Mouse (Mus musculus): Measurements from ENCODE around the gene Gatad2b.
"Not testable (repeated sequence)": the region's sequence is repeated elsewhere in the genome, so short reads cannot be mapped to it uniquely, and the experiment has no call there.

Gene Gatad2b

GRCm38 (mm10) chr3:90265932-90266741, 26.8 kb upstream of the Gatad2b start:
- peak; percentile 43 for DNase-seq (ENCODE audit: low spot score)

- DNase-seq (ENCODE audit: low spot score): no peak
Observed at GRCm38 (mm10) chr3:90266901-90267775, 25.8 kb upstream of the Gatad2b start.

GRCm38 (mm10) chr3:90268190-90268589, 24.8 kb upstream of the Gatad2b start:
- no peak for DNase-seq (ENCODE audit: low spot score)

- DNase-seq (ENCODE audit: low spot score): no peak
Observed at GRCm38 (mm10) chr3:90268971-90269370, 24.0 kb upstream of the Gatad2b start.

- DNase-seq (ENCODE audit: low spot score): no peak
Observed at GRCm38 (mm10) chr3:90270784-90271183, 22.2 kb upstream of the Gatad2b start.

- no peak for DNase-seq (ENCODE audit: low spot score)
Observed at GRCm38 (mm10) chr3:90272170-90272569, 20.8 kb upstream of the Gatad2b start.

GRCm38 (mm10) chr3:90273855-90274254, 19.1 kb upstream of the Gatad2b start:
- no peak for DNase-seq (ENCODE audit: low spot score)

GRCm38 (mm10) chr3:90275286-90275685, 17.7 kb upstream of the Gatad2b start:
- no peak for DNase-seq (ENCODE audit: low spot score)

GRCm38 (mm10) chr3:90276858-90277257, 16.1 kb upstream of the Gatad2b start:
- no peak for DNase-seq (ENCODE audit: low spot score)

- no peak for DNase-seq (ENCODE audit: low spot score)
Observed at GRCm38 (mm10) chr3:90277793-90278192, 15.2 kb upstream of the Gatad2b start.

- DNase-seq (ENCODE audit: low spot score): no peak
Observed at GRCm38 (mm10) chr3:90278211-90278610, 14.8 kb upstream of the Gatad2b start.

GRCm38 (mm10) chr3:90279216-90279615, 13.8 kb upstream of the Gatad2b start:
- no peak for DNase-seq (ENCODE audit: low spot score)

- no peak for DNase-seq (ENCODE audit: low spot score)
Observed at GRCm38 (mm10) chr3:90279743-90280142, 13.2 kb upstream of the Gatad2b start.

GRCm38 (mm10) chr3:90280708-90281107, 12.3 kb upstream of the Gatad2b start:
- DNase-seq (ENCODE audit: low spot score): no peak

GRCm38 (mm10) chr3:90284150-90284549, 8.8 kb upstream of the Gatad2b start:
- no peak for DNase-seq (ENCODE audit: low spot score)

- not testable (repeated sequence) for DNase-seq (ENCODE audit: low spot score)
Observed at GRCm38 (mm10) chr3:90289403-90289802, 3.6 kb upstream of the Gatad2b start.

- no peak for DNase-seq (ENCODE audit: low spot score)
Observed at GRCm38 (mm10) chr3:90290602-90291001, 2.4 kb upstream of the Gatad2b start.

- no peak for DNase-seq (ENCODE audit: low spot score)
Observed at GRCm38 (mm10) chr3:90291982-90292344, 1.0 kb upstream of the Gatad2b start.

GRCm38 (mm10) chr3:90293352-90294063, 530 bp downstream of the Gatad2b start:
- no peak for DNase-seq (ENCODE audit: low spot score)

GRCm38 (mm10) chr3:90294064-90294440, 1.1 kb downstream of the Gatad2b start:
- DNase-seq (ENCODE audit: low spot score): no peak

GRCm38 (mm10) chr3:90294651-90295050, 1.7 kb downstream of the Gatad2b start:
- no peak for DNase-seq (ENCODE audit: low spot score)

GRCm38 (mm10) chr3:90305801-90306200, 12.8 kb downstream of the Gatad2b start:
- no peak for DNase-seq (ENCODE audit: low spot score)

- no peak for DNase-seq (ENCODE audit: low spot score)
Observed at GRCm38 (mm10) chr3:90309589-90309988, 16.6 kb downstream of the Gatad2b start.
